Mouse (Mus musculus) R1 (cell line): ENCODE data around the gene Ing1.
"Not testable (repeated sequence)": the region's sequence is repeated elsewhere in the genome, so short reads cannot be mapped to it uniquely, and the experiment has no call there.

ENCODE experiments used
- DNase-seq: peaks from one replicate; pipeline ENCODE4 v3.0.0-alpha.2; 2018; ENCODE audit warnings: low read depth, low spot score

The Ing1 gene

GRCm38 (mm10) chr8:11550281-11550948 is 5.0 kb upstream of the Ing1 start, which contains the start of gene Cars2:
Gene Cars2 (minus strand): TSS chr8:11550783.
- peak; percentile 94 for DNase-seq

- DNase-seq = peak; percentile 47
Measured at GRCm38 (mm10) chr8:11551497-11551896, 3.9 kb upstream of the Ing1 start.

- DNase-seq = no peak
Measured at GRCm38 (mm10) chr8:11552390-11552789, 3.0 kb upstream of the Ing1 start.

- DNase-seq = peak; percentile 100
Measured at GRCm38 (mm10) chr8:11555720-11556591, 585 bp downstream of the Ing1 start.

GRCm38 (mm10) chr8:11556691-11557423 is 1.5 kb downstream of the Ing1 start:
- DNase-seq = no peak

- no peak for DNase-seq
Measured at GRCm38 (mm10) chr8:11557424-11557767, 2.0 kb downstream of the Ing1 start.

- DNase-seq = peak; percentile 99
Measured at GRCm38 (mm10) chr8:11557768-11558629, 2.6 kb downstream of the Ing1 start.

GRCm38 (mm10) chr8:11559511-11559910 is 4.1 kb downstream of the Ing1 start:
- DNase-seq = no peak

GRCm38 (mm10) chr8:11560220-11560619 is 4.8 kb downstream of the Ing1 start:
- no peak for DNase-seq

- DNase-seq = peak; percentile 52
Measured at GRCm38 (mm10) chr8:11564236-11564635, 8.9 kb downstream of the Ing1 start.

- DNase-seq = no peak
Measured at GRCm38 (mm10) chr8:11564721-11565120, 9.3 kb downstream of the Ing1 start.

- DNase-seq = not testable (repeated sequence)
Measured at GRCm38 (mm10) chr8:11568193-11568592, 12.8 kb downstream of the Ing1 start.

GRCm38 (mm10) chr8:11569260-11570097 is 14.1 kb downstream of the Ing1 start:
- DNase-seq = no peak

GRCm38 (mm10) chr8:11570742-11571141 is 15.4 kb downstream of the Ing1 start:
- DNase-seq = no peak

- no peak for DNase-seq
Measured at GRCm38 (mm10) chr8:11571950-11572349, 16.6 kb downstream of the Ing1 start.

- no peak for DNase-seq
Measured at GRCm38 (mm10) chr8:11572428-11572827, 17.1 kb downstream of the Ing1 start.

- DNase-seq = no peak
Measured at GRCm38 (mm10) chr8:11574911-11575603, 19.7 kb downstream of the Ing1 start.

- no peak for DNase-seq
Measured at GRCm38 (mm10) chr8:11575604-11576384, 20.4 kb downstream of the Ing1 start.
